Mouse (Mus musculus) heart, embryonic 12.5 days (tissue): ENCODE measurements at regions not wholly inside any gene's neighbourhood (a gene's known extent, or its start where the extent isn't known, plus 50 kb on each side); places are given as distances from the start of the nearest gene placed in this dataset.

Experiments
- ATAC-seq: fragments of 200-750 bp; cut with Nextera tagmentation; 2 replicates; pipeline ENCODE4 v1.8.0; 2017; ENCODE audit warnings: moderate TSS enrichment, moderate library complexity; ENCODE audit not compliant: insufficient number of reproducible peaks, low FRiP score
- H3K27ac ChIP-seq: fragments of 300-500 bp; sonication (generic); 2 replicates; pipeline ENCODE4 v1.5.1; 2016; ENCODE audit warnings: mild to moderate bottlenecking, moderate library complexity; ENCODE audit not compliant: poor library complexity, severe bottlenecking
- H3K27me3 ChIP-seq: fragments of 300-500 bp; sonication (generic); replicated peaks from 2 replicates; pipeline ENCODE4 v1.6.1; 2016; ENCODE audit warnings: mild to moderate bottlenecking, moderate library complexity
- H3K36me3 ChIP-seq: fragments of 300-500 bp; sonication (generic); 2 replicates; pipeline ENCODE4 v1.6.1; 2016; ENCODE audit warnings: mild to moderate bottlenecking, moderate library complexity
- H3K4me1 ChIP-seq: fragments of 300-500 bp; sonication (generic); replicated peaks from 2 replicates; pipeline ENCODE4 v1.6.1; 2016; ENCODE audit warnings: mild to moderate bottlenecking
- H3K4me2 ChIP-seq: fragments of 300-500 bp; sonication (generic); 2 replicates; pipeline ENCODE4 v1.6.1; 2016; ENCODE audit warnings: mild to moderate bottlenecking, moderate library complexity
- H3K4me3 ChIP-seq: fragments of 300-500 bp; sonication (generic); 2 replicates; pipeline ENCODE4 v1.5.1; 2016; ENCODE audit warnings: mild to moderate bottlenecking
- H3K9ac ChIP-seq: fragments of 300-500 bp; sonication (generic); 2 replicates; pipeline ENCODE4 v1.6.1; 2016; ENCODE audit warnings: mild to moderate bottlenecking, moderate library complexity
- H3K9me3 ChIP-seq: fragments of 300-500 bp; sonication (generic); replicated peaks from 2 replicates; pipeline ENCODE4 v1.6.1; 2016; ENCODE audit warnings: mild to moderate bottlenecking, moderate library complexity
- WGBS: fragments of 180-500 bp; shearing (Covaris S2); methylation state at CpG from one replicate; pipeline ENCODE4 v1.1.7; 2016; 5-methylcytosine and 5-hydroxymethylcytosine counted together

- no peaks in the 10 kb centered on the region for H3K36me3 ChIP-seq
- H3K4me1 ChIP-seq, result no peaks in the 10 kb centered on the region
- ATAC-seq, result no peak
- H3K9me3 ChIP-seq, result no peaks in the 10 kb centered on the region
- no peaks in the 10 kb centered on the region for H3K27me3 ChIP-seq
- 81% methylated on average over 2 of the region's 2 CpGs for WGBS
- no peak overlapping the region for H3K9ac ChIP-seq
- no peak overlapping the region for H3K4me2 ChIP-seq
- no peak overlapping the region for H3K27ac ChIP-seq
- H3K4me3 ChIP-seq, result no peak overlapping the region
Observed at GRCm38 (mm10) chr5:80700848-80701247, 319.1 kb upstream of the Adgrl3 start.

GRCm38 (mm10) chr5:80704732-80705131 lies 315.2 kb upstream of the Adgrl3 start:
- H3K27ac ChIP-seq, result no peak overlapping the region
- no peaks in the 10 kb centered on the region for H3K36me3 ChIP-seq
- no peaks in the 10 kb centered on the region for H3K9me3 ChIP-seq
- H3K4me2 ChIP-seq, result no peak overlapping the region
- H3K9ac ChIP-seq, result no peak overlapping the region
- 82% methylated on average over 2 of the region's 2 CpGs for WGBS
- no peak for ATAC-seq
- no peak overlapping the region for H3K4me3 ChIP-seq
- no peaks in the 10 kb centered on the region for H3K27me3 ChIP-seq
- no peaks in the 10 kb centered on the region for H3K4me1 ChIP-seq

- Histone ChIP-seq H3K4me3 (peak overlapping the region; percentile 22; the same call in 1 of the 2 replicates), H3K9ac (no peak overlapping the region), H3K4me2 (peak overlapping the region; percentile 49), H3K27me3 (no peaks in the 10 kb centered on the region), H3K27ac (no peak overlapping the region), H3K36me3 (no peaks in the 10 kb centered on the region), H3K4me1 (no peaks in the 10 kb centered on the region), H3K9me3 (no peaks in the 10 kb centered on the region)
- no peak for ATAC-seq
- WGBS, result 40% methylated on average over 8 of the region's 8 CpGs
Observed at GRCm38 (mm10) chr5:80706645-80707056, 313.3 kb upstream of the Adgrl3 start.
